Mouse (Mus musculus): Measurements from ENCODE around the gene Tsn. TPM values are rescaled to one million over a fixed set of nuclear protein-coding genes. Genes with fewer than 3 reads are reported as not detected.

Gene Tsn
- 100 to 1,000 TPM; 222 to 246 (median 230) TPM for polyA plus RNA-seq (2017; shearing (Covaris generic))

- no peak for ATAC-seq
Observed at GRCm38 (mm10) chr1:118311622-118312326, at the start of gene Tsn. Gene Tsn, minus strand, starts transcription at chr1:118311739.

- no peak for ATAC-seq
Observed at GRCm38 (mm10) chr1:118359071-118359761, 47.7 kb upstream of the Tsn start.

GRCm38 (mm10) chr1:118349922-118350321 lies 38.4 kb upstream of the Tsn start:
- ATAC-seq, result no peak

DNA sequence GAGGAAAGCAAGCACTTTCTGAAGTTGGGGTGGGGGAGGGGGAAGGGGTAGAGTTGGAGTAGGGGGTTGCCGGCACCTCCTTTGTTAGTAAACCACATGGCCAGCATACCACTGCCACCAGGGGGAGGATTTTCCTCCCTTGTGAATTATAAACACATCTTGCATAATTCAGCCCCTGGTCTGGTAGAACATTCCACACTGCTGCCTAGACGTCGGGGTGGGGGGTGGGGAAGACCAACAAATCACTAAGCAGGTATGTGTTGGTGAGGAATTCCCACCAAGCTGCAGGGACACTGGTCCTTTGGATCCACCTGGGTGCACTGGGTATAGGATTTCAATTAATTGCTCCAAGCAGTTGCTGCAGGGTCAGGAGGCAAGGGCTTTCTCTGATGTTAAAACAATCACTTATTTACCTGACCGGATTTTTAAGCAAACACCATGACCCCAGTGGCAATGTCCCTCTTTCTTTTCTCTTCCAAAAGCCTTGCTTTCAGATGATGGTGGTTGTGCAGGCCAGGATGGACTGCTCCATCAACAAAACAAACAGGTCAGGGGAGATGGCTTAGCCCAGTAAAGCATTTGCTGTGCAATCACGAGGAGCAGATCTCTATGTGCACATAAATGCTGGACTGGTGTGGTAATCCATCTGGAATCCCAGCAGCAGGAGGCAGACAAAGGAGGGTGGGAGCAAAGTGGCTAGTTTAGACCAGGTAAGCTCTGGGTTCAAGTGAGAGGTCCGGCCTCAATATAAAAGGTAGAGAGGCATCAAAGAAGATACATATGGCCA lies 32.3 kb upstream of the Tsn start:
- no peak for ATAC-seq

GRCm38 (mm10) chr1:118337921-118338320 lies 26.4 kb upstream of the Tsn start:
- no peak for ATAC-seq

DNA sequence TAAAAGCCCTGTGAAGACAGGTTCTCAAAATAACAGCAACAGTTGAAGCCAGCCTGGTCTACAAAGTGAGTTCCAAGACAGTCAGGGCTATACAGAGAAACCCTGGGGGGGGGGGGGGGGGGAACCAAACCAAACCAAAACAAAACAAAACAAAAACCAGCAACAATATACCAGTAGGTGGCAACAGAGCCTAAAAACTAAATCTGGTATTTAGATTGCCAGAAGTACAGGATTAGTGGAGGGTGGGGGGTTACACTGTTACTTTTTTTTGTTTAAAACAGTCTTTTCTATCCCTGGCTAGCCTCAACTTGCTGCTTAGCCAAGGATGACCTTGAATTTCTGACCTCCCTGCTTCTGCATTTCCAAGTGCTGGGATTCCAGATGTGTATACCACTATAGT lies 24.3 kb upstream of the Tsn start:
- peak; percentile 50 for ATAC-seq

- ATAC-seq, result no peak
Observed at GRCm38 (mm10) chr1:118334749-118335713, 23.5 kb upstream of the Tsn start.

DNA sequence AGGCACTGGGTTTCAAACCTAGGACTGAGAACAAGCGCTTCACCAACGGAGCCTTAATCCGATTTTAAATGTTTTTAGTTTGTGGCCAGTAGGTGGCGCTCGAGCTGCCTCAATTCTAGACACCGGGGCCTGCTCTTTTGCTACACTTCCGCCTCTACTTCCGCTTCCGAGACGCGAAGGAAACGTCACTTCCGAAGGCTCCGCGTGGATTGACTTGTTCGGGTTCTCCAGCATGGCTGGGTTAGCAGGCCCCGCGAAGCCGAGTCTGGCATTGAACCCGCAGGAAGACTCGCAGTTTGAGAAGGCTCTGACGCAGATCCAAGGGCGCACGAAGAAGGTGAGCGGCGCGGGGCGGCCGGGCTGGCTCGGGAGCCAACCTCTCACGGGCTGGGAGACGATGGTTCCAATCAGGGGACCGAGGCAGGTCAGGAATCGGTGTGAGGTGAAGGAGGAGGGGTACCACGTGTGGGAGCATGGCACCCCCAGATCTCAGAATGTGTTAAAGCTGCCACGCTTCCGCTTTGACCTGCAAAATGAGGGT lies 10.2 kb upstream of the Tsn start, which contains the start of gene Nifk:
Gene Nifk, plus strand, starts transcription at position 179 of the 541 bp plus-strand sequence.
- ATAC-seq, result peak; percentile 99

- ATAC-seq, result no peak
Observed at GRCm38 (mm10) chr1:118320696-118321095, 9.2 kb upstream of the Tsn start.

GRCm38 (mm10) chr1:118310780-118311621 lies 538 bp downstream of the Tsn start:
- ATAC-seq, result peak; percentile 85

GRCm38 (mm10) chr1:118297719-118298118 lies 13.8 kb downstream of the Tsn start:
- ATAC-seq, result no peak

DNA sequence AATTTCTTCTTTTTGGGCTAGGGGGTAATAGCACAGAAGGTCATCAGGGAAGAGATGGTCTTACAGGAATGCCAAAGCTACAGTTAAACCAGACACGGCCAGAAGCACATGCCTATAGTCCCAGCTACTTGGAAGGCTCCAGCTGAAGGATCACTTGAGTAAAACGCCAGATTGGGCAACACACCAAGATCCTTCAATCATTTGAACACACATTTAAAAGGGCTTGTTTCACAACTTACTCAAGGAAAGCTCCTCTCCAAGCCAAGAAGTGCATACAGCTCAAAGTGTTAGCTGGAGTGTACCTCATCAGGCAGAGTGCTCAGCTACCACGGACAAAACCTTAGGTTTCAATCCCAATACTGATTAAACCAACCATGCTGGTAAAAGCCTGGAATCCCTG lies 14.9 kb downstream of the Tsn start:
- no peak for ATAC-seq

GRCm38 (mm10) chr1:118294826-118295225 lies 16.7 kb downstream of the Tsn start:
- ATAC-seq, result no peak

- ATAC-seq, result no peak
Observed at GRCm38 (mm10) chr1:118294192-118294591, 17.3 kb downstream of the Tsn start.

- ATAC-seq, result no peak
Observed at GRCm38 (mm10) chr1:118292291-118292690, 19.2 kb downstream of the Tsn start.

GRCm38 (mm10) chr1:118275139-118275538 lies 36.4 kb downstream of the Tsn start:
- ATAC-seq, result no peak

- no peak for ATAC-seq
Observed at GRCm38 (mm10) chr1:118251931-118252330, 59.6 kb downstream of the Tsn start.
